Mouse (Mus musculus): Measurements from ENCODE around the gene Ralgps2. TPM values are rescaled to one million over a fixed set of nuclear protein-coding genes. Genes with fewer than 3 reads are reported as not detected.
A peak's percentile ranks its signal among the peaks of the same experiment; 100 is the strongest.

Ralgps2 gene
- polyA plus RNA-seq, 1 experiment = 7.8 TPM

GRCm38 (mm10) chr1:156884782-156885181, 54.6 kb downstream of the Ralgps2 start:
- H3K4me3 ChIP-seq = no peak overlapping the region
- no peaks in the 10 kb centered on the region for H3K36me3 ChIP-seq (ENCODE audit: control insufficient read depth, insufficient read depth)
- no peak overlapping the region for H3K4me2 ChIP-seq (ENCODE audit: low read depth)
- H3ac ChIP-seq (ENCODE audit: control insufficient read depth, insufficient read length) = no peak overlapping the region
- H3K79me2 ChIP-seq (ENCODE audit: control insufficient read depth, insufficient read depth) = no peaks in the 10 kb centered on the region
- TF ChIP-seq TCF12 (IDR thresholded peaks at IDR 0.05; ENCODE audit: insufficient read depth, poor library complexity, severe bottlenecking) (no peak), POLR2A (IDR thresholded peaks at IDR 0.05; ENCODE audit: insufficient read length, low read depth) (no peak), CEBPB (IDR thresholded peaks at IDR 0.05; ENCODE audit: insufficient read depth, poor library complexity, severe bottlenecking) (no peak), MYOD1 (IDR thresholded peaks at IDR 0.05; ENCODE audit: control insufficient read depth in 1 of 3, insufficient read length in 2 of 3, low read depth in 2 of 3) (no peak), SRF (IDR thresholded peaks at IDR 0.05; ENCODE audit: control insufficient read depth, insufficient read length, low read depth) (no peak), REST (IDR thresholded peaks at IDR 0.05; ENCODE audit: insufficient read depth, insufficient read length) (no peak), MYOG (IDR thresholded peaks at IDR 0.05; ENCODE audit: control insufficient read depth in 1 of 3, insufficient read depth in 1 of 3, insufficient read length in 2 of 3, low read depth in 2 of 3) (no peak), POLR2AphosphoS2 (IDR thresholded peaks at IDR 0.05; ENCODE audit: insufficient read length, low read depth) (no peak), USF1 (IDR thresholded peaks at IDR 0.05; ENCODE audit: low read depth) (no peak), E2F4 (IDR thresholded peaks at IDR 0.05; ENCODE audit: insufficient read depth) (no peak), MAX (IDR thresholded peaks at IDR 0.05; ENCODE audit: low read depth) (no peak)
- no peaks in the 10 kb centered on the region for H3K27me3 ChIP-seq (ENCODE audit: control insufficient read depth, insufficient read depth, insufficient read length)

- Histone ChIP-seq H3K27me3 (ENCODE audit: control insufficient read depth, insufficient read depth, insufficient read length) (no peaks in the 10 kb centered on the region), H3K36me3 (ENCODE audit: control insufficient read depth, insufficient read depth) (no peaks in the 10 kb centered on the region), H3K4me2 (ENCODE audit: low read depth) (no peak overlapping the region), H3K4me3 (no peak overlapping the region), H3ac (ENCODE audit: control insufficient read depth, insufficient read length) (no peak overlapping the region), H3K79me2 (ENCODE audit: control insufficient read depth, insufficient read depth) (no peaks in the 10 kb centered on the region)
- TF ChIP-seq TCF12 (IDR thresholded peaks at IDR 0.05; ENCODE audit: insufficient read depth, poor library complexity, severe bottlenecking) = no peak
- no peak for TF ChIP-seq MAX (IDR thresholded peaks at IDR 0.05; ENCODE audit: low read depth)
- no peak for TF ChIP-seq MYOD1 (IDR thresholded peaks at IDR 0.05; ENCODE audit: control insufficient read depth in 1 of 3, insufficient read length in 2 of 3, low read depth in 2 of 3)
- no peak for TF ChIP-seq USF1 (IDR thresholded peaks at IDR 0.05; ENCODE audit: low read depth)
- TF ChIP-seq SRF (IDR thresholded peaks at IDR 0.05; ENCODE audit: control insufficient read depth, insufficient read length, low read depth) = no peak
Measured at GRCm38 (mm10) chr1:156870616-156871015, 68.8 kb downstream of the Ralgps2 start.

DNA sequence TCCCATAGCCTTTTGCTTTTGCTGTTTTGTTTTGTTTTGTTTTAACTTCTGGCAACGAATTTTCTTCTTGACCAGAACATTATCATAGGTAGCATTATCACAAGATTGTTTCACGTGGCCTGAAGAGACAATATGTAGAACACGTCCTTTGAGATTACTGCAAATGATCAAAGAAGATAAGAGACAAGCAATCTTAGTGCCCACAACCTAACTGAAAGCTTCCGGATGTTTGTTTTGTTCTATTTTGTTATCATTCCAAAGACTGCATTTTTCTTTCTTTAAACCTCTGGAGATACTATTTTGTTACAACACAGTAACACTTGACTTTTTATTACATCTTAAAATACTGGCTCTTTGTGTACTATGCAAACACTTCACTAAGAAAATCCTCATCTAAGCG, 69.4 kb downstream of the Ralgps2 start:
- H3K36me3 ChIP-seq (ENCODE audit: control insufficient read depth, insufficient read depth) = no peaks in the 10 kb centered on the region
- no peaks in the 10 kb centered on the region for H3K27me3 ChIP-seq (ENCODE audit: control insufficient read depth, insufficient read depth, insufficient read length)
- H3K4me2 ChIP-seq (ENCODE audit: low read depth) = no peak overlapping the region
- H3K4me3 ChIP-seq = no peak overlapping the region
- H3ac ChIP-seq (ENCODE audit: control insufficient read depth, insufficient read length) = no peak overlapping the region
- no peaks in the 10 kb centered on the region for H3K79me2 ChIP-seq (ENCODE audit: control insufficient read depth, insufficient read depth)
- no peak for TF ChIP-seq MYOG (IDR thresholded peaks at IDR 0.05; ENCODE audit: control insufficient read depth in 1 of 3, insufficient read depth in 1 of 3, insufficient read length in 2 of 3, low read depth in 2 of 3)
- no peak for TF ChIP-seq POLR2A (IDR thresholded peaks at IDR 0.05; ENCODE audit: insufficient read length, low read depth)
- no peak for TF ChIP-seq MAX (IDR thresholded peaks at IDR 0.05; ENCODE audit: low read depth)
- no peak for TF ChIP-seq SRF (IDR thresholded peaks at IDR 0.05; ENCODE audit: control insufficient read depth, insufficient read length, low read depth)
- TF ChIP-seq MYOD1 (IDR thresholded peaks at IDR 0.05; ENCODE audit: control insufficient read depth in 1 of 3, insufficient read length in 2 of 3, low read depth in 2 of 3) = no peak
- TF ChIP-seq REST (IDR thresholded peaks at IDR 0.05; ENCODE audit: insufficient read depth, insufficient read length) = no peak
- no peak for TF ChIP-seq USF1 (IDR thresholded peaks at IDR 0.05; ENCODE audit: low read depth)
- TF ChIP-seq CEBPB (IDR thresholded peaks at IDR 0.05; ENCODE audit: insufficient read depth, poor library complexity, severe bottlenecking) = no peak
- no peak for TF ChIP-seq E2F4 (IDR thresholded peaks at IDR 0.05; ENCODE audit: insufficient read depth)
- no peak for TF ChIP-seq TCF12 (IDR thresholded peaks at IDR 0.05; ENCODE audit: insufficient read depth, poor library complexity, severe bottlenecking)
- no peak for TF ChIP-seq POLR2AphosphoS2 (IDR thresholded peaks at IDR 0.05; ENCODE audit: insufficient read length, low read depth)
- TF ChIP-seq TCF3 (IDR thresholded peaks at IDR 0.05; ENCODE audit: insufficient read length, low read depth) = no peak

- Histone ChIP-seq H3K4me2 (ENCODE audit: low read depth) (no peak overlapping the region), H3K27me3 (ENCODE audit: control insufficient read depth, insufficient read depth, insufficient read length) (no peaks in the 10 kb centered on the region)
- TF ChIP-seq USF1 (IDR thresholded peaks at IDR 0.05; ENCODE audit: low read depth) = no peak
- no peak for TF ChIP-seq E2F4 (IDR thresholded peaks at IDR 0.05; ENCODE audit: insufficient read depth)
- no peak for TF ChIP-seq TCF12 (IDR thresholded peaks at IDR 0.05; ENCODE audit: insufficient read depth, poor library complexity, severe bottlenecking)
- TF ChIP-seq CEBPB (IDR thresholded peaks at IDR 0.05; ENCODE audit: insufficient read depth, poor library complexity, severe bottlenecking) = no peak
- TF ChIP-seq REST (IDR thresholded peaks at IDR 0.05; ENCODE audit: insufficient read depth, insufficient read length) = no peak
- no peak for TF ChIP-seq SRF (IDR thresholded peaks at IDR 0.05; ENCODE audit: control insufficient read depth, insufficient read length, low read depth)
- no peak for TF ChIP-seq MYOG (IDR thresholded peaks at IDR 0.05; ENCODE audit: control insufficient read depth in 1 of 3, insufficient read depth in 1 of 3, insufficient read length in 2 of 3, low read depth in 2 of 3)
- no peak for TF ChIP-seq TCF3 (IDR thresholded peaks at IDR 0.05; ENCODE audit: insufficient read length, low read depth)
- TF ChIP-seq MYOD1 (IDR thresholded peaks at IDR 0.05; ENCODE audit: control insufficient read depth in 1 of 3, insufficient read length in 2 of 3, low read depth in 2 of 3) = no peak
- TF ChIP-seq POLR2AphosphoS2 (IDR thresholded peaks at IDR 0.05; ENCODE audit: insufficient read length, low read depth) = no peak
- TF ChIP-seq POLR2A (IDR thresholded peaks at IDR 0.05; ENCODE audit: insufficient read length, low read depth) = no peak
- TF ChIP-seq MAX (IDR thresholded peaks at IDR 0.05; ENCODE audit: low read depth) = no peak
Measured at GRCm38 (mm10) chr1:156864240-156864639, 75.2 kb downstream of the Ralgps2 start.

DNA sequence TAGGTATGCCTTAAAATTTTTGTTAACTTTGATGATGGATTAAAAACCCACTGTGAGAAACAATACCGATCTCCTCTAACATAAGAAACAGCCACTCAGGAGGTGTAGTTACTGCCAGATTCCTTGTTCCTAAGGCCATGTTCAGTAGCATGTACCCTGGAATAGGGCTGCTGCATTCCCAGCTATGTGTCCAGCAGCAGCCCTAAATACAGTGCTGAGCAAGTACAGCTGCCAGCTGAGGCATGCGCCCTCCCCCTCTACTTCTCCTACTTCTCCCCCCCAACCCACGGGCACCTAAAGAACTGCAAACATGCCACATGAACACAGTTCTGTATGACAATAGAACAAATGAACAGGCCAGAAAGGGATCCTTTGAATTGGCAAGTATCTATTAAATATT, 75.7 kb downstream of the Ralgps2 start:
- no peaks in the 10 kb centered on the region for H3K36me3 ChIP-seq (ENCODE audit: control insufficient read depth, insufficient read depth)
- H3K4me2 ChIP-seq (ENCODE audit: low read depth) = no peak overlapping the region
- no peak overlapping the region for H3K4me3 ChIP-seq
- H3K27me3 ChIP-seq (ENCODE audit: control insufficient read depth, insufficient read depth, insufficient read length) = no peaks in the 10 kb centered on the region
- no peaks in the 10 kb centered on the region for H3K79me2 ChIP-seq (ENCODE audit: control insufficient read depth, insufficient read depth)
- TF ChIP-seq MYOG (IDR thresholded peaks at IDR 0.05; ENCODE audit: control insufficient read depth in 1 of 3, insufficient read depth in 1 of 3, insufficient read length in 2 of 3, low read depth in 2 of 3) (peak in 1 of 3 experiments; percentile 42), POLR2AphosphoS2 (IDR thresholded peaks at IDR 0.05; ENCODE audit: insufficient read length, low read depth) (no peak), MYOD1 (IDR thresholded peaks at IDR 0.05; ENCODE audit: control insufficient read depth in 1 of 3, insufficient read length in 2 of 3, low read depth in 2 of 3) (peak in 1 of 3 experiments; percentile 30), MAX (IDR thresholded peaks at IDR 0.05; ENCODE audit: low read depth) (no peak), E2F4 (IDR thresholded peaks at IDR 0.05; ENCODE audit: insufficient read depth) (no peak), TCF3 (IDR thresholded peaks at IDR 0.05; ENCODE audit: insufficient read length, low read depth) (no peak)
- H3ac ChIP-seq (ENCODE audit: control insufficient read depth, insufficient read length) = no peak overlapping the region

More at GRCm38 (mm10) chr1:156864240-156864639, 75.2 kb downstream of the Ralgps2 start:
- no peaks in the 10 kb centered on the region for H3K36me3 ChIP-seq (ENCODE audit: control insufficient read depth, insufficient read depth)
- no peak overlapping the region for H3K4me3 ChIP-seq
- no peak overlapping the region for H3ac ChIP-seq (ENCODE audit: control insufficient read depth, insufficient read length)
- H3K79me2 ChIP-seq (ENCODE audit: control insufficient read depth, insufficient read depth) = no peaks in the 10 kb centered on the region
